Mouse (Mus musculus) lung, postnatal 0 days (tissue): ENCODE measurements around the gene Ethe1.

ENCODE experiments used
- CTCF ChIP-seq: IDR thresholded peaks from 2 replicates; pipeline ENCODE4 v1.5.1; 2016; ENCODE audit warnings: antibody characterized with exemption, mild to moderate bottlenecking
- EP300 ChIP-seq: IDR thresholded peaks from 2 replicates; pipeline ENCODE4 v1.6.1; 2016; ENCODE audit warnings: antibody characterized with exemption, mild to moderate bottlenecking, control low read depth

DNA sequence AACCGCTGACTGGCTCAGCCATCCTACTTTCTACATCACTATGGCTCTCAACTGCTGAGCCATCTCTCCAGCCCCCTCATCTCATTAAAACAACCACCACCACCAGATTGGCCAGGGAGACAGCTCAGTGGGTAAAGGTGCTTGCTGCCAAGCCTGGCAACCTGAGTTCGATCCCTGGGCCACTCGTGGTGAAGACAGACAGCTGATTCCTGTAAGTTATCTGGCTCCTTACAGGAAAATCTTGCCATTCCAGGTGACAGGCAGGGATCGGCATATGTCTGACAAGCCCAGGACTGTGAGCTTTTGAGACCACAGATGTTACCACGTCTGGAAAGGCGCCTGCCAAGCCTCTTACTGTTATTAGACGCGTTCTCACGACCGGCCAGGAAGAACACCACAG lies 9.5 kb upstream of the Ethe1 start:
- TF ChIP-seq CTCF (no peak), EP300 (no peak)
